Mouse (Mus musculus) thymus, adult 2 months (tissue): ENCODE data around the gene Adgrf3.

Source experiments
- CTCF ChIP-seq: fragments of 200-500 bp; IDR thresholded peaks from 2 replicates; pipeline ENCODE4 v1.5.1; 2012; ENCODE audit warnings: mild to moderate bottlenecking, control low read depth, low read length, moderate library complexity, borderline replicate concordance; ENCODE audit not compliant: control insufficient read depth, poor library complexity, insufficient read depth; ENCODE audit errors: extremely low read depth
- POLR2A ChIP-seq: fragments of 200-500 bp; IDR thresholded peaks from 2 replicates; pipeline ENCODE4 v1.6.1; 2012; ENCODE audit warnings: mild to moderate bottlenecking, low read length, control low read depth, moderate library complexity; ENCODE audit not compliant: control insufficient read depth, poor library complexity, insufficient read depth; ENCODE audit errors: extremely low read depth

- no peak for TF ChIP-seq CTCF
- no peak for TF ChIP-seq POLR2A
Observed at GRCm38 (mm10) chr5:30240552-30240951, 35.0 kb upstream of the Adgrf3 start.
